Mouse (Mus musculus) heart, postnatal 0 days (tissue): Measurements from ENCODE around the gene Nol4l. TPM values are rescaled to one million over a fixed set of nuclear protein-coding genes. Genes with fewer than 3 reads are reported as not detected.

Source experiments
- ATAC-seq: fragments of 200-750 bp; cut with Nextera tagmentation; 2 replicates; pipeline ENCODE4 v1.8.0; 2017; ENCODE audit warnings: low read depth, moderate number of reproducible peaks, moderate library complexity; ENCODE audit not compliant: insufficient read depth
- DNase-seq: peaks from one replicate; pipeline ENCODE4 v3.0.0-alpha.2; 2016; ENCODE audit warnings: low spot score
- H3K27ac ChIP-seq: fragments of 300-500 bp; sonication (generic); 2 replicates; pipeline ENCODE4 v1.5.1; 2014; ENCODE audit warnings: low read depth, mild to moderate bottlenecking
- H3K27me3 ChIP-seq: fragments of 300-500 bp; sonication (generic); 2 replicates; pipeline ENCODE4 v1.6.1; 2014; ENCODE audit warnings: low read length, mixed read lengths; ENCODE audit not compliant: control insufficient read depth, insufficient read depth
- H3K36me3 ChIP-seq: fragments of 300-500 bp; sonication (generic); replicated peaks from 2 replicates; pipeline ENCODE4 v1.6.1; 2014; ENCODE audit warnings: low read length, mixed read lengths; ENCODE audit not compliant: control insufficient read depth, insufficient read depth
- H3K4me1 ChIP-seq: fragments of 300-500 bp; sonication (generic); 2 replicates; pipeline ENCODE4 v1.6.1; 2014; ENCODE audit warnings: antibody characterized with exemption; ENCODE audit not compliant: control insufficient read depth, insufficient read depth
- H3K4me2 ChIP-seq: fragments of 300-500 bp; sonication (generic); 2 replicates; pipeline ENCODE4 v1.6.1; 2014; ENCODE audit warnings: low read depth, mild to moderate bottlenecking, low read length, moderate library complexity
- H3K4me3 ChIP-seq: fragments of 300-500 bp; sonication (generic); 2 replicates; pipeline ENCODE4 v1.5.1; 2014; ENCODE audit warnings: low read depth, low read length
- H3K9ac ChIP-seq: fragments of 300-500 bp; sonication (generic); replicated peaks from 2 replicates; pipeline ENCODE4 v1.6.1; 2014; ENCODE audit warnings: low read depth, low read length, mixed read lengths
- H3K9me3 ChIP-seq: fragments of 300-500 bp; sonication (generic); replicated peaks from 2 replicates; pipeline ENCODE4 v1.6.1; 2016; ENCODE audit warnings: low read length; ENCODE audit not compliant: control insufficient read depth
- CTCF ChIP-seq: IDR thresholded peaks from 2 replicates; pipeline ENCODE4 v1.5.1; 2016; ENCODE audit warnings: antibody characterized with exemption, control low read depth, low read depth
- EP300 ChIP-seq: IDR thresholded peaks from 2 replicates; pipeline ENCODE4 v1.6.1; 2016; ENCODE audit warnings: antibody characterized with exemption, low read depth
- WGBS: fragments of 180-500 bp; shearing (Covaris S2); extraction: QIAGEN DNeasy Blood & Tissue Kit; methylation state at CpG from one replicate; pipeline ENCODE4 v1.1.7; 2014; 5-methylcytosine and 5-hydroxymethylcytosine counted together
- polyA plus RNA-seq: library from polyadenylated mRNA; unstranded; fragments of >200 nt; fragmentation: Nextera tagmentation; extraction: Ambion mirVana; gene quantifications from 2 replicates; pipeline ENCODE4 v1.2.1, GENCODE M21; 2015
- total RNA-seq: library from RNA; depleted of rRNA; stranded (reverse); fragments of >200 nt; gene quantifications from 2 replicates; pipeline ENCODE4 v1.2.3, GENCODE M21; 2014; ENCODE audit warnings: low replicate concordance

The Nol4l gene
- total and polyA plus RNA-seq, 2 experiments from 2014 or later, result 4.3 to 13.1 TPM

DNA sequence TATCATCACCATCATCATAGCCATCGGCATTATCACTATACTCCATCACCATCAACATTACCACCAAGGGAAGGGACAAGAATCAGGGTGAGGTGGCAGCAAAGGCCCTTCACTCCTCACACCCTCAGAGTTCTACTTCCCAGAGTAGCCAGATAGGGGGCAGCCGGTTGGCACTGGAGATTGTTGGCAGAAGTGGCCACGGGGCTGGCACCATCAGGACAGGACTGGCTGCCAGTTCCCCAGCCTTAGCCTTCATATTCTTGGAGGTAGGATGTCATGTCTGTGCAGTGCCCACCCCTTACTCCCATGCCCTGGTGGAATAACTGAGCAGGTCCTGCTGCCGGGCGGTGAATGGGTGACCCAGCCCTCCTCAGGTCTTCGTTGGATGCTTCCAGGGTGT is 14.2 kb downstream of the Nol4l start:
- H3K4me2 ChIP-seq, result no peak overlapping the region
- no peaks in the 10 kb centered on the region for H3K9me3 ChIP-seq
- WGBS, result 83% methylated on average over 6 of the region's 6 CpGs
- TF ChIP-seq CTCF (no peak), EP300 (no peak)
- no peak overlapping the region for H3K9ac ChIP-seq
- no peaks in the 10 kb centered on the region for H3K27me3 ChIP-seq
- DNase-seq, result no peak
- no peaks in the 10 kb centered on the region for H3K36me3 ChIP-seq
- H3K4me3 ChIP-seq, result no peak overlapping the region
- no peaks in the 10 kb centered on the region for H3K4me1 ChIP-seq
- H3K27ac ChIP-seq, result no peak overlapping the region
- no peak for ATAC-seq

DNA sequence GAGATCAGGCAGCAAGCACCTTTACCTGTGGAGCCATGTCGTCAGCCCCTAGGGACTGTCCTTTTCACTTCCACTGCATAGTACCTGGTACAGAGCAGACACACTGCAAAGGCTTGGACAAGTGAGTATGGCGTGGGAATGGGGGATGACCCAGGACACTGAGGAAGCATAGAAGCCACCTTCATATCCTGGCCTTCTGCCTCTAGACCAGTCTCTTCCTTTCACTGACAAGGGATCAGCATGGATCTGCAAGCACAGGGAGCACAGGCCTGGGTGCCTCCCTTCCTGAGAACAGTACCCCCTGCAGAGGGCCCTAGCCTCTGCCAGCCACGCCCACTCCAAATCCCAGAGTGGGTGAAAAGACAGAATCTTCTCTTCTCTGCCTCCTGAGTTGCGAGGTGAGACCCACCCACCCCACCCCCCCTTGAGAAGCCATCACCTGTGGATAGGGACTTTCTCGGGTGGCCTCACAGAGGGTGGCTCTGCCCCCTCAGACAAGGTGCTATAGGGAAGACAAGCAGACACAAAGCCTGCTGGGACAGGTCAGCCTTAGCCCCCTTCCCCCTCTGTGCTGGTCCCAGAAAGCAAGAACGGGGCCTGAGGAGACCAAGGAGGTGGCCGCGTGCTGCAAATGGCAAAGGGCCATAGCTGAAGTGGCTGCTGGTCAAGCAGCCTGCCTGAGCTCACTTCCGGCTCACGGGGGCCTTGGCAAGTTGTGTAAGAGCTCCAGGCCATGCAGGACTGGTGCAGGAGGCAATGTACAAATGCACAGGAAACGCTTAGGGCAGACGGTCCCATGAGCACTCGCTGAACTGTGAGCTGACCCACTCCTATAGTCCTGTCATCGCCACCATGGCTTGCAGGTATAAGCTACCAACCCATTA is 15.0 kb downstream of the Nol4l start:
- no peak overlapping the region for H3K4me3 ChIP-seq
- no peak overlapping the region for H3K27ac ChIP-seq
- no peaks in the 10 kb centered on the region for H3K27me3 ChIP-seq
- no peak overlapping the region for H3K4me2 ChIP-seq
- no peak overlapping the region for H3K9ac ChIP-seq
- no peak for TF ChIP-seq EP300
- no peak for TF ChIP-seq CTCF
- H3K4me1 ChIP-seq, result no peaks in the 10 kb centered on the region
- WGBS, result 68% methylated on average over 14 of the region's 14 CpGs
- H3K36me3 ChIP-seq, result no peaks in the 10 kb centered on the region
- ATAC-seq (no peak), DNase-seq (no peak)
- H3K9me3 ChIP-seq, result no peaks in the 10 kb centered on the region

GRCm38 (mm10) chr2:153513983-153514382 is 15.8 kb downstream of the Nol4l start:
- no peak overlapping the region for H3K4me3 ChIP-seq
- no peak overlapping the region for H3K27ac ChIP-seq
- no peak overlapping the region for H3K4me2 ChIP-seq
- no peaks in the 10 kb centered on the region for H3K36me3 ChIP-seq
- 87% methylated on average over 3 of the region's 3 CpGs for WGBS
- H3K9ac ChIP-seq, result no peak overlapping the region
- no peak for DNase-seq
- no peaks in the 10 kb centered on the region for H3K9me3 ChIP-seq
- no peaks in the 10 kb centered on the region for H3K4me1 ChIP-seq
- TF ChIP-seq CTCF (no peak), EP300 (no peak)
- no peak for ATAC-seq
- H3K27me3 ChIP-seq, result no peaks in the 10 kb centered on the region

- H3K4me3 ChIP-seq, result no peak overlapping the region
Observed at GRCm38 (mm10) chr2:153512416-153513323, 17.1 kb downstream of the Nol4l start.

GRCm38 (mm10) chr2:153511562-153511961 is 18.2 kb downstream of the Nol4l start:
- Histone ChIP-seq H3K27ac (no peak overlapping the region), H3K36me3 (no peaks in the 10 kb centered on the region), H3K9me3 (no peaks in the 10 kb centered on the region), H3K4me2 (no peak overlapping the region), H3K27me3 (no peaks in the 10 kb centered on the region), H3K4me1 (no peaks in the 10 kb centered on the region), H3K4me3 (no peak overlapping the region), H3K9ac (no peak overlapping the region)
- no peak for DNase-seq
- ATAC-seq, result no peak
- WGBS, result 84% methylated on average over 6 of the region's 6 CpGs
- TF ChIP-seq EP300 (no peak), CTCF (no peak)

More at GRCm38 (mm10) chr2:153512416-153513323, 17.1 kb downstream of the Nol4l start:
- WGBS, result 67% methylated on average over 14 of the region's 14 CpGs
- DNase-seq (no peak), ATAC-seq (no peak)
- H3K27ac ChIP-seq, result no peak overlapping the region
- H3K36me3 ChIP-seq, result no peaks in the 10 kb centered on the region
- H3K4me2 ChIP-seq, result no peak overlapping the region
- no peaks in the 10 kb centered on the region for H3K9me3 ChIP-seq
- H3K27me3 ChIP-seq, result no peaks in the 10 kb centered on the region
- TF ChIP-seq EP300 (no peak), CTCF (no peak)
- H3K9ac ChIP-seq, result no peak overlapping the region
- H3K4me1 ChIP-seq, result no peaks in the 10 kb centered on the region
